Mouse (Mus musculus) thymus, adult 18-20 months (tissue): ENCODE measurements around the gene Dglucy.

Source experiments
- DNase-seq, 2 experiments: peaks; one replicate each; pipeline ENCODE4 v3.0.0; 2022; ENCODE audit warnings: mixed read lengths in 2 of 2

Gene Dglucy

GRCm38 (mm10) chr12:100843171-100843570 lies 64.3 kb downstream of the Dglucy start:
- DNase-seq: no peak

GRCm38 (mm10) chr12:100844546-100844945 lies 65.7 kb downstream of the Dglucy start:
- no peak for DNase-seq

- no peak for DNase-seq
Measured at GRCm38 (mm10) chr12:100845829-100846228, 67.0 kb downstream of the Dglucy start.

- no peak for DNase-seq
Measured at GRCm38 (mm10) chr12:100846566-100846965, 67.7 kb downstream of the Dglucy start.

GRCm38 (mm10) chr12:100847437-100848080 lies 68.7 kb downstream of the Dglucy start:
- no peak for DNase-seq

- DNase-seq: peak; percentile 9 to 36
Measured at GRCm38 (mm10) chr12:100849421-100850138, 70.7 kb downstream of the Dglucy start.

GRCm38 (mm10) chr12:100852370-100852769 lies 73.5 kb downstream of the Dglucy start:
- DNase-seq: no peak

GRCm38 (mm10) chr12:100856337-100856736 lies 77.5 kb downstream of the Dglucy start:
- DNase-seq: no peak

GRCm38 (mm10) chr12:100857791-100858190 lies 78.9 kb downstream of the Dglucy start:
- DNase-seq: no peak

GRCm38 (mm10) chr12:100862272-100862671 lies 83.4 kb downstream of the Dglucy start:
- no peak for DNase-seq

GRCm38 (mm10) chr12:100862856-100863446 lies 84.1 kb downstream of the Dglucy start:
- no peak for DNase-seq

GRCm38 (mm10) chr12:100865072-100865471 lies 86.2 kb downstream of the Dglucy start:
- no peak for DNase-seq

- no peak for DNase-seq
Measured at GRCm38 (mm10) chr12:100865509-100866078, 86.7 kb downstream of the Dglucy start.

- no peak for DNase-seq
Measured at GRCm38 (mm10) chr12:100867097-100867496, 88.2 kb downstream of the Dglucy start.

- DNase-seq: no peak
Measured at GRCm38 (mm10) chr12:100868049-100868622, 89.3 kb downstream of the Dglucy start.

- DNase-seq: no peak
Measured at GRCm38 (mm10) chr12:100871234-100871633, 92.4 kb downstream of the Dglucy start.

- no peak for DNase-seq
Measured at GRCm38 (mm10) chr12:100871841-100872240, 93.0 kb downstream of the Dglucy start.

- DNase-seq: no peak
Measured at GRCm38 (mm10) chr12:100873612-100874011, 94.8 kb downstream of the Dglucy start.

- no peak for DNase-seq
Measured at GRCm38 (mm10) chr12:100875553-100875952, 96.7 kb downstream of the Dglucy start.

- DNase-seq: no peak
Measured at GRCm38 (mm10) chr12:100875960-100876359, 97.1 kb downstream of the Dglucy start.

GRCm38 (mm10) chr12:100877936-100878335 lies 99.1 kb downstream of the Dglucy start:
- no peak for DNase-seq

- DNase-seq: no peak
Measured at GRCm38 (mm10) chr12:100878556-100878955, 99.7 kb downstream of the Dglucy start.

GRCm38 (mm10) chr12:100883168-100883567 lies 104.3 kb downstream of the Dglucy start:
- peak in 1 of 2 experiments; percentile 34 for DNase-seq
